Mouse (Mus musculus): ENCODE measurements around the gene Gm9922. TPM values are rescaled to one million over a fixed set of nuclear protein-coding genes. Genes with fewer than 3 reads are reported as not detected.

Gene Gm9922
- polyA plus RNA-seq, 1 experiment from 2014 or later: 0.68 TPM

DNA sequence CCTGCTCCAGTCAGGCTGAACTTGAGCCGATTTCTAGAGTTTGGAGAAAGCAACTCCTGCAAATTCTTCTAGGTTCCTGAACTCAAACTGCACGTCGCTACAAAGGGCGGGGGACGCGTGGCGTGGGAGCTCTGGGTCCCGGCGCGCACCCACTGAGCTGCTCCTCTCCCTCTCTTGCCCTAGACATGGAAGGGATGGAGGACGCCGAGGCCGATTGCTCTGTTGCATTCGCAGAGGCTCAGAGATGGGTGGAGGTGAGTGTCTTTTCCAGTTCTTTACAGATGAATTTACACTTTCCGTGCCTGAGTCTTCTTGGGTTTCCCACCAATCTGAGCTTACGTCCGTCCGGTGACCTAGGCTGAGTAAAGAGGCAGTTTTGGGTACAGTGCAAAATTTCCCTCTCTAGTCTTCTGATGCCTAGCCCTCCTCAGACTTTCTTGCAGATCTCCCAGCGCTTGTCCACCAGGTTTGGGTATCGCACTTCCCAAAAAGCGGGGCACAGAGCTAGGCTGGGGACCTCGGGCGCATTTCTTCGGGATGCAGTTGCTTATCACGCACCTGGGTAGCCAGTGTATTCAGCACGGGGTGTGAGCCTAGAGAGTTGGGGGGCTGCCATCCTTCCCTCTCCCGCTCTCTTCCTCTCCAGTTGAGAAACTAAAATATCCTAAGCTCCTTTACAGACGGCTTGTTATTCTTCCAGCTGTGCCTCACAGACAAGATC lies 518 bp upstream of the Gm9922 start:
- Histone ChIP-seq H3K36me3 (ENCODE audit: control insufficient read depth, insufficient read depth, low read length) (no peaks in the 10 kb centered on the region), H3K9ac (ENCODE audit: low read length) (peak overlapping the region; percentile 59), H3K27me3 (ENCODE audit: control insufficient read depth, insufficient read depth, low read length) (peaks cover 19% of the 10 kb centered on the region), H3K9me3 (ENCODE audit: control insufficient read depth, low read length) (no peaks in the 10 kb centered on the region), H3K27ac (ENCODE audit: low read depth, low read length) (no peak overlapping the region), H3K4me2 (ENCODE audit: low read depth, low read length, severe bottlenecking) (peak overlapping the region; percentile 98), H3K4me1 (replicated peaks; ENCODE audit: control insufficient read depth, insufficient read depth, low read length) (0 out of 2 replicates have a peak, but pooled peaks cover 5% of the 10 kb centered on the region), H3K4me3 (ENCODE audit: low read depth, low read length) (peak overlapping the region; percentile 57)
- DNase-seq (ENCODE audit: low spot score) (peak; percentile 49), ATAC-seq (replicated peaks; ENCODE audit: low FRiP score) (peak; percentile 57)
- under 1% methylated on average over 28 of the region's 28 CpGs for WGBS

DNA sequence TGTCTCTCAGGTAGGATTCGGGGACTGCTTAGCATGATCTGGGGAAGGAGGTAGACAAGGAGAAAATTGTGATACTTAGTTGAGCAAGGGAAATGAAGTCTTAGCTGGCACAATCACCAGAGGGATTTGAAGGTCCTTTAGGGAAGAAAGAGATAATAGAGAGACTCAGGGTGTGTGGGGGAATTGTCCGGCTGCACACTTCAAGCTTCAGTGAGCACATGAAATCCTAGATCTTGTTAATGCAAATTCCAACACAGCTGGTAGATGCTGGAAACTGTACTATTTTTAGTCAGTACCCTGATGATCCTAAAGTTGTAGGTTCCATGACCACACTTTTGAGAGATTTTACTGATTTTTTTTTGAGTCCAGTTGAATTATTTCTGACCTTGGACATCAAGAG lies 15.2 kb downstream of the Gm9922 start:
- no peaks in the 10 kb centered on the region for H3K36me3 ChIP-seq (ENCODE audit: control insufficient read depth, insufficient read depth, low read length)
- H3K27me3 ChIP-seq (ENCODE audit: control insufficient read depth, insufficient read depth, low read length): no peaks in the 10 kb centered on the region
- WGBS: 58% methylated on average over 2 of the region's 2 CpGs
- H3K9ac ChIP-seq (ENCODE audit: low read length): no peak overlapping the region
- no peak overlapping the region for H3K27ac ChIP-seq (ENCODE audit: low read depth, low read length)
- no peaks in the 10 kb centered on the region for H3K9me3 ChIP-seq (ENCODE audit: control insufficient read depth, low read length)
- no peak for ATAC-seq (replicated peaks; ENCODE audit: low FRiP score)
- DNase-seq (ENCODE audit: low spot score): no peak
- no peak overlapping the region for H3K4me3 ChIP-seq (ENCODE audit: low read depth, low read length)
- no peak overlapping the region for H3K4me2 ChIP-seq (ENCODE audit: low read depth, low read length, severe bottlenecking)
- no peaks in the 10 kb centered on the region for H3K4me1 ChIP-seq (replicated peaks; ENCODE audit: control insufficient read depth, insufficient read depth, low read length)

DNA sequence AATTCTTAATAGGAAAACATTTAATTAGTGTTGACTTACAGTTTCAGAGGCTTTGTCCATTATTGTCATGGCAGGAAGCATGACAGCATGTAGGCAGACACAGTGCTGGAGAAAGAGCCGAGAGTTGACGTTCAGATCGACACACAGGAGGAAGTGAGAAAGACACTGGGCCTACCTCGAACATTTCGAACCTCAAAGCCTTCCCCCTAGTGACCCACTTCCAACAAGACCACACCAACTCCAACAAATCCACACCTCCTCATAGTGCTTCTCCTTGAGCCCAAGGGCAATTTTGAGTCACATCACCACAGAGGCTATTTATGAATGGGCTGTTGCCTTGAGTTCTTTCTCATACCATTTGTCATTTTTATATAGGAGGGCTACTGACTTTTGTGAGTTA lies 22.5 kb downstream of the Gm9922 start:
- Histone ChIP-seq H3K27me3 (ENCODE audit: control insufficient read depth, insufficient read depth, low read length) (no peaks in the 10 kb centered on the region), H3K36me3 (ENCODE audit: control insufficient read depth, insufficient read depth, low read length) (no peaks in the 10 kb centered on the region), H3K4me3 (ENCODE audit: low read depth, low read length) (no peak overlapping the region), H3K4me1 (replicated peaks; ENCODE audit: control insufficient read depth, insufficient read depth, low read length) (no peaks in the 10 kb centered on the region), H3K9me3 (ENCODE audit: control insufficient read depth, low read length) (no peaks in the 10 kb centered on the region), H3K4me2 (ENCODE audit: low read depth, low read length, severe bottlenecking) (no peak overlapping the region), H3K9ac (ENCODE audit: low read length) (no peak overlapping the region), H3K27ac (ENCODE audit: low read depth, low read length) (no peak overlapping the region)
- ATAC-seq (replicated peaks; ENCODE audit: low FRiP score): no peak
- DNase-seq (ENCODE audit: low spot score): no peak
- WGBS: 89% methylated on average over 5 of the region's 5 CpGs

DNA sequence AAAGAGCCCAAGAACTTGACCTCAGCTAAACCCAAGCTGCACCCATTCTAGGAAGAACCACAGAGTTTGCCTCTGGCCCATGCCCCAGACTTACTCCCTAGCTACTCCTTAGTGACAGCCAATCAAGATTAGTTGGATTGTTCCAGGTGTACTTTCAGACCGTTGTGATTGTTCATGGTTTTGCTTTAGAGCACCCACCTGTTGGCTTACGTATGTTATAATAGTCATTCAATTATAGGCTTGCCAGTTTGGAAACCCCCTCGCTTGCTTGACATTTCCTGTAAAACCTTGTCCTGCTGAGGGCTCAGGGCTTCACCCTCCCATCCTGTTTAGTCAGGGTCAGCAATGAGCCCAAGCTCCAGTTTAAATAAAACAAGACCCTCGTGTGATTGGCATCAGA lies 25.1 kb downstream of the Gm9922 start:
- H3K27me3 ChIP-seq (ENCODE audit: control insufficient read depth, insufficient read depth, low read length): no peaks in the 10 kb centered on the region
- ATAC-seq (replicated peaks; ENCODE audit: low FRiP score): no peak
- H3K9me3 ChIP-seq (ENCODE audit: control insufficient read depth, low read length): no peaks in the 10 kb centered on the region
- no peak for DNase-seq (ENCODE audit: low spot score)
- no peak overlapping the region for H3K27ac ChIP-seq (ENCODE audit: low read depth, low read length)
- H3K36me3 ChIP-seq (ENCODE audit: control insufficient read depth, insufficient read depth, low read length): no peaks in the 10 kb centered on the region
- no peak overlapping the region for H3K4me3 ChIP-seq (ENCODE audit: low read depth, low read length)
- 78% methylated on average over 4 of the region's 4 CpGs for WGBS
- H3K4me1 ChIP-seq (replicated peaks; ENCODE audit: control insufficient read depth, insufficient read depth, low read length): no peaks in the 10 kb centered on the region
- no peak overlapping the region for H3K9ac ChIP-seq (ENCODE audit: low read length)
- no peak overlapping the region for H3K4me2 ChIP-seq (ENCODE audit: low read depth, low read length, severe bottlenecking)

DNA sequence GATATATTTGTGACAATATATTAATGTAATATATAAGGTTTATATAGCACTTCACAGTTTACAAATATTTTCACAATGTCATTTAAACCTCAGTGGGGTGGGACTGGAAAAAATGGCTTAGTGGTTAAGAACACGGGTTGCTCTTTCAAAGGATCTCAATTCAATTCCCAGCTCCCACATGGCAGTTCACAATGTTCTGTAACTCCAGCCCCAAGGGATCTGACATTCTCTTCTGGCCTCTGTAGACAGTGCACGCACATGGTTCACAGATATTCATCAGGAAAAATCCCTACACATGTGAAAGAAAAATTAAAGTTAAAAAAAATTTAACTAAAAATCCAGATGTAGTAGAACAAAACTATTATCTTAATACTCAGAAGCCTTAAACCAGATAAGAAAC lies 41.2 kb downstream of the Gm9922 start:
- Histone ChIP-seq H3K4me3 (ENCODE audit: low read depth, low read length) (no peak overlapping the region), H3K36me3 (ENCODE audit: control insufficient read depth, insufficient read depth, low read length) (no peaks in the 10 kb centered on the region), H3K27ac (ENCODE audit: low read depth, low read length) (no peak overlapping the region), H3K9ac (ENCODE audit: low read length) (no peak overlapping the region), H3K4me1 (replicated peaks; ENCODE audit: control insufficient read depth, insufficient read depth, low read length) (no peaks in the 10 kb centered on the region), H3K9me3 (ENCODE audit: control insufficient read depth, low read length) (no peaks in the 10 kb centered on the region), H3K27me3 (ENCODE audit: control insufficient read depth, insufficient read depth, low read length) (no peaks in the 10 kb centered on the region), H3K4me2 (ENCODE audit: low read depth, low read length, severe bottlenecking) (no peak overlapping the region)
- 91% methylated on average over 2 of the region's 2 CpGs for WGBS
- DNase-seq (ENCODE audit: low spot score) (no peak), ATAC-seq (replicated peaks; ENCODE audit: low FRiP score) (no peak)

DNA sequence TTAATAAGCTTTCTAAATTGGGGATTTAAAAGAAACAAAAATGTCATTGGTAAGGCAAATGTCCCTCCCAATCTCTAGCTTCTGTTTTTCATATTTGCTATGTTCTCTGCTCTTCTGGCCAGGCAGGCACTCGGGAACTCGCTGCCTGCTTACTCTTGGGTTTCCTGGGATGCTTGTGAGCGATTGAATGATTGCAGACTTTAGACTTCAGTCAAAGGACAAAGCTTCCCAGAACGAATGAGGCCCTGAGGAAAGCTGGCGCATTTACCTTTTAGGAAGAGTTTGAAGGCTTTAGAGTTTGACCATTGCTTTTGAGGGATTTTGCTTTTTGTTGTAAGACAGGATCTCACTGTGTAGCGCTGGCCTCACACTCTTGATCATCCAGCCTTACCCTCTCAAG lies 41.9 kb downstream of the Gm9922 start:
- no peak for DNase-seq (ENCODE audit: low spot score)
- H3K4me2 ChIP-seq (ENCODE audit: low read depth, low read length, severe bottlenecking): no peak overlapping the region
- no peak overlapping the region for H3K27ac ChIP-seq (ENCODE audit: low read depth, low read length)
- 85% methylated on average over 6 of the region's 6 CpGs for WGBS
- H3K9ac ChIP-seq (ENCODE audit: low read length): no peak overlapping the region
- no peak for ATAC-seq (replicated peaks; ENCODE audit: low FRiP score)
- H3K27me3 ChIP-seq (ENCODE audit: control insufficient read depth, insufficient read depth, low read length): no peaks in the 10 kb centered on the region
- H3K9me3 ChIP-seq (ENCODE audit: control insufficient read depth, low read length): no peaks in the 10 kb centered on the region
- H3K36me3 ChIP-seq (ENCODE audit: control insufficient read depth, insufficient read depth, low read length): no peaks in the 10 kb centered on the region
- no peak overlapping the region for H3K4me3 ChIP-seq (ENCODE audit: low read depth, low read length)
- no peaks in the 10 kb centered on the region for H3K4me1 ChIP-seq (replicated peaks; ENCODE audit: control insufficient read depth, insufficient read depth, low read length)

Other genes starting within 250 kb of the Gm9922 start
- gene Tbc1d4, start 120.6 kb downstream of the Gm9922 start, polyA plus RNA-seq (2014; fragmentation: Nextera tagmentation; extraction: Ambion mirVana): 5.5 and 6.8 TPM in 2 replicates
- gene Commd6, start 89.1 kb downstream of the Gm9922 start, polyA plus RNA-seq (2014; fragmentation: Nextera tagmentation; extraction: Ambion mirVana): 110 and 113 TPM in 2 replicates
- 172 and 174 TPM in 2 replicates for gene Uchl3, start 75.8 kb downstream of the Gm9922 start, polyA plus RNA-seq (2014; fragmentation: Nextera tagmentation; extraction: Ambion mirVana)
- 1.3 and 1.4 TPM in 2 replicates for gene Lmo7, start 143 bp upstream of the Gm9922 start, polyA plus RNA-seq (2014; fragmentation: Nextera tagmentation; extraction: Ambion mirVana)